Mouse (Mus musculus): ENCODE measurements around the gene Pla2g2c. TPM values are rescaled to one million over a fixed set of nuclear protein-coding genes. Genes with fewer than 3 reads are reported as not detected.

Gene Pla2g2c
- polyA plus RNA-seq, 1 experiment from 2014 or later, result 0.27 TPM

DNA sequence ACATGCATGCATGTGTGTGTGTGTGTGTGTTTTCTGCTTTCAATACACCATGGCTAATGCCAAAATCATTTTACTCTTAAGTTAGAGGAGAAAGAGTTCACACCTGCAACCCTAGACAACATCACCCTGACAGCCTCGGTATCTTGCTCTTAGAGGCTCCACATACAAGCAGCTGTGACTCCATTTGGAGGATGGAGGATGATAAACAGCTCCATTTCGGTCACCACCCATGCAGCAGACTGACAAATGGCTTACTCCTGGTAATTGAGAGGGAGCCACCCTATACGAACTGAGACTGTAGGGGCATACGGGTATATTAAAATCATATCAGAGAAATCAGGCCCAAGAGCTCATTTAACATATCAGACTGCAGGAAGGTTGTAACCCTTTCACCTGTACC, 63.8 kb downstream of the Pla2g2c start:
- no peak overlapping the region for H3K4me3 ChIP-seq (ENCODE audit: low read depth, low read length)
- no peak overlapping the region for H3K4me2 ChIP-seq
- H3K9ac ChIP-seq (ENCODE audit: low read depth, low read length), result no peak overlapping the region
- no peaks in the 10 kb centered on the region for H3K4me1 ChIP-seq (replicated peaks; ENCODE audit: control insufficient read depth, insufficient read depth, low read length)
- no peaks in the 10 kb centered on the region for H3K36me3 ChIP-seq (ENCODE audit: control insufficient read depth, insufficient read depth, low read length)
- no peaks in the 10 kb centered on the region for H3K27me3 ChIP-seq (replicated peaks; ENCODE audit: control insufficient read depth, insufficient read depth, low read length)
- DNase-seq (ENCODE audit: low spot score) (no peak), ATAC-seq (replicated peaks; ENCODE audit: low FRiP score) (no peak)
- H3K27ac ChIP-seq (ENCODE audit: low read depth, low read length), result no peak overlapping the region
- H3K9me3 ChIP-seq (ENCODE audit: control insufficient read depth, low read length), result no peaks in the 10 kb centered on the region
- WGBS, result 72% methylated on average over 4 of the region's 4 CpGs

DNA sequence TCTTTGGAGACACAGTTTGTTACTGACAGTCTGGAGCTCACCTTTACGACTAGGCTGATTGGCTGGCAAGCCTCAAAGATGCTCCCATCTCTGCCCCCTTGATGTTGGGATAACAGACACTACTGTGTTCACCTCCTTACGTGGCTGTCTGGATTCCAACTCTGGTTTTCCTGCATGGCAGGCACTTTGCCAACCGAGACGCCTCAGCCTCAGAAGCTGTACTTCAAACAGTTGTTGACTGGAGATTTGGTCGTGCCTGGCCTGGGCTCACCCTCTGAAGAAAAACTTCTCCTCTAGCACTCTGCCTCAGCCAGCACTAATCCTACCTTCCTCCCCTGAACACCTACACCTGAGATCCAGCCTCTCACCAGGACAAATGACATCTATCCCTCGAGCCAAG, 66.9 kb downstream of the Pla2g2c start:
- no peaks in the 10 kb centered on the region for H3K36me3 ChIP-seq (ENCODE audit: control insufficient read depth, insufficient read depth, low read length)
- H3K27me3 ChIP-seq (replicated peaks; ENCODE audit: control insufficient read depth, insufficient read depth, low read length), result no peaks in the 10 kb centered on the region
- DNase-seq (ENCODE audit: low spot score) (no peak), ATAC-seq (replicated peaks; ENCODE audit: low FRiP score) (no peak)
- H3K9ac ChIP-seq (ENCODE audit: low read depth, low read length), result no peak overlapping the region
- no peaks in the 10 kb centered on the region for H3K9me3 ChIP-seq (ENCODE audit: control insufficient read depth, low read length)
- no peak overlapping the region for H3K4me2 ChIP-seq
- no peaks in the 10 kb centered on the region for H3K4me1 ChIP-seq (replicated peaks; ENCODE audit: control insufficient read depth, insufficient read depth, low read length)
- no peak overlapping the region for H3K27ac ChIP-seq (ENCODE audit: low read depth, low read length)
- WGBS, result 68% methylated on average over 6 of the region's 6 CpGs
- no peak overlapping the region for H3K4me3 ChIP-seq (ENCODE audit: low read depth, low read length)

DNA sequence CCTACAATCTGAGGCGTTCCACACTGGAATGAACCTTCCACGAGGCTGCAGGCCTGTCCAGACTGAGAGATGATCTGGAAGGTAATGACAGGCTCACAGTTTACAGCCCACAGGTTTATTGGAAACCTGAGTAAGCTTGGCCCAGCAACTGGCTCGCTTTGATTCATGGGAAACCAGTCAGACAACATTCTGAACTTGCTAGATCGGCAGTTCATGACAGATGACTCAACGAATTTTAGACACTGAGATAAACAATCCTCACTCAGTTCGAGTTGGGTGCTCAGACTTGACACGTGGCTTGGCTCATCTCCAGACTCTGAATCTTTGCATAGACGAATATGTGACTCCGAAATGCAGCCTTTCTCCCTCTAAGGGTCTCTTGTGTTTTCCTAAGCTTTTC, 68.0 kb downstream of the Pla2g2c start:
- Histone ChIP-seq H3K4me3 (ENCODE audit: low read depth, low read length) (no peak overlapping the region), H3K4me2 (no peak overlapping the region), H3K27ac (ENCODE audit: low read depth, low read length) (no peak overlapping the region), H3K4me1 (replicated peaks; ENCODE audit: control insufficient read depth, insufficient read depth, low read length) (no peaks in the 10 kb centered on the region), H3K27me3 (replicated peaks; ENCODE audit: control insufficient read depth, insufficient read depth, low read length) (no peaks in the 10 kb centered on the region), H3K36me3 (ENCODE audit: control insufficient read depth, insufficient read depth, low read length) (no peaks in the 10 kb centered on the region), H3K9ac (ENCODE audit: low read depth, low read length) (no peak overlapping the region), H3K9me3 (ENCODE audit: control insufficient read depth, low read length) (no peaks in the 10 kb centered on the region)
- no peak for ATAC-seq (replicated peaks; ENCODE audit: low FRiP score)
- 49% methylated on average over 9 of the region's 9 CpGs for WGBS
- no peak for DNase-seq (ENCODE audit: low spot score)

DNA sequence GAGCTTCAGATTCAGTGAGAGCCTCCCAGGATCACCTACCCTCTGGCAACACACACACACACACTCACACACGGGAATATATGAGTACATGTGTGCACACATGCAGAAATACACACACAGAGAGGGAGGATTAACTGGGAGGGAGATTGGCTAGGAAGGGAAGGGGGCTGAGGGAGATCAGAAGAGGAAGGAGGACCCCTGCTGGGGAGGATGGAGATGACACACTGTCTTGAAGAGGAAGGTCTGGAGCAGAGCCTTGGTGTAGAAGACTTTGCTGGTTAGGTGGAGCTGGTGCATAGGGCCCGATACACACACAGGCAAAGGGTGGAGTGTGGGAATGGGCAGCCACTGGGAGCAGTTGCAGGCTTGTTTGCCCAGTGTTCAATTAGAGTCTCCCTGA, 68.7 kb downstream of the Pla2g2c start:
- Histone ChIP-seq H3K27ac (ENCODE audit: low read depth, low read length) (no peak overlapping the region), H3K4me2 (no peak overlapping the region), H3K9me3 (ENCODE audit: control insufficient read depth, low read length) (no peaks in the 10 kb centered on the region), H3K9ac (ENCODE audit: low read depth, low read length) (no peak overlapping the region), H3K36me3 (ENCODE audit: control insufficient read depth, insufficient read depth, low read length) (no peaks in the 10 kb centered on the region), H3K27me3 (replicated peaks; ENCODE audit: control insufficient read depth, insufficient read depth, low read length) (no peaks in the 10 kb centered on the region), H3K4me1 (replicated peaks; ENCODE audit: control insufficient read depth, insufficient read depth, low read length) (no peaks in the 10 kb centered on the region), H3K4me3 (ENCODE audit: low read depth, low read length) (no peak overlapping the region)
- ATAC-seq (replicated peaks; ENCODE audit: low FRiP score) (no peak), DNase-seq (ENCODE audit: low spot score) (no peak)
- WGBS, result 57% methylated on average over 2 of the region's 2 CpGs

DNA sequence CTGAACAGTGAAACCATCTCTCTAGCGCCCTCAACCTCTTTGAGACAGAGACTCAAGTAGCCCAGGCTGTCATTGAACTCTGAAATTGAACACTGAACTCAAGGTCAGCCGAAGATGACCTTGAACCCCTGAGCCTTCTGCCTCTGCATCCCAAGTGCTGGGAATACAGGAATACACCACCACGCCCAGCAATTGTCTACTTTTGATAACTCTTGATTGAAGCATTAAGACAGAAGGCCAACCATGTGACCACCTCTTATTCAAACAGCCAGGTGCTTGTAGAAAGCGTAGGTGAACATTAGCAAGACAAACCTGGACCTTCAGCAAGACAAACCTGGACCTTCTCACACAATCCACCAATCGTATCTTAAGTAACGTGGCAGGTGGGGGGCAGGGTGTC, 69.8 kb downstream of the Pla2g2c start:
- Histone ChIP-seq H3K27me3 (replicated peaks; ENCODE audit: control insufficient read depth, insufficient read depth, low read length) (no peaks in the 10 kb centered on the region), H3K9ac (ENCODE audit: low read depth, low read length) (no peak overlapping the region), H3K4me3 (ENCODE audit: low read depth, low read length) (no peak overlapping the region), H3K4me2 (no peak overlapping the region), H3K27ac (ENCODE audit: low read depth, low read length) (no peak overlapping the region), H3K4me1 (replicated peaks; ENCODE audit: control insufficient read depth, insufficient read depth, low read length) (no peaks in the 10 kb centered on the region), H3K36me3 (ENCODE audit: control insufficient read depth, insufficient read depth, low read length) (no peaks in the 10 kb centered on the region), H3K9me3 (ENCODE audit: control insufficient read depth, low read length) (no peaks in the 10 kb centered on the region)
- ATAC-seq (replicated peaks; ENCODE audit: low FRiP score) (no peak), DNase-seq (ENCODE audit: low spot score) (no peak)
- 76% methylated on average over 6 of the region's 6 CpGs for WGBS

Other genes starting within 250 kb of the Pla2g2c start
- not detected in 2 replicates for gene Vwa5b1, start 88.9 kb upstream of the Pla2g2c start, polyA plus RNA-seq (2014; fragmentation: Nextera tagmentation; extraction: Ambion mirVana)
- gene Ubxn10, start 12.4 kb downstream of the Pla2g2c start, polyA plus RNA-seq (2014; fragmentation: Nextera tagmentation; extraction: Ambion mirVana), result 0.48 and 0.74 TPM in 2 replicates
- gene Pla2g2f, start 32.8 kb downstream of the Pla2g2c start, polyA plus RNA-seq (2014; fragmentation: Nextera tagmentation; extraction: Ambion mirVana), result not detected in 2 replicates
- 0.25 TPM in 1 of 2 replicates, not detected in the other for gene Pla2g2d, start 50.9 kb downstream of the Pla2g2c start, polyA plus RNA-seq (2014; fragmentation: Nextera tagmentation; extraction: Ambion mirVana)
- 0.16 TPM in 1 of 2 replicates, not detected in the other for gene Pla2g5, start 138.7 kb downstream of the Pla2g2c start, polyA plus RNA-seq (2014; fragmentation: Nextera tagmentation; extraction: Ambion mirVana)
- gene Gm13030, start 149.2 kb downstream of the Pla2g2c start, polyA plus RNA-seq (2014; fragmentation: Nextera tagmentation; extraction: Ambion mirVana), result not detected in 2 replicates
- gene Pla2g2e, start 153.2 kb downstream of the Pla2g2c start, polyA plus RNA-seq (2014; fragmentation: Nextera tagmentation; extraction: Ambion mirVana), result not detected in 2 replicates
- 3.0 and 3.8 TPM in 2 replicates for gene Otud3, start 189.2 kb downstream of the Pla2g2c start, polyA plus RNA-seq (2014; fragmentation: Nextera tagmentation; extraction: Ambion mirVana)
- gene Rnf186, start 242.3 kb downstream of the Pla2g2c start, polyA plus RNA-seq (2014; fragmentation: Nextera tagmentation; extraction: Ambion mirVana), result not detected in 2 replicates
- 1.5 and 1.9 TPM in 2 replicates for gene Tmco4, start 248.1 kb downstream of the Pla2g2c start, polyA plus RNA-seq (2014; fragmentation: Nextera tagmentation; extraction: Ambion mirVana)